Mouse (Mus musculus): ENCODE data around the gene Cbr4.

DNA sequence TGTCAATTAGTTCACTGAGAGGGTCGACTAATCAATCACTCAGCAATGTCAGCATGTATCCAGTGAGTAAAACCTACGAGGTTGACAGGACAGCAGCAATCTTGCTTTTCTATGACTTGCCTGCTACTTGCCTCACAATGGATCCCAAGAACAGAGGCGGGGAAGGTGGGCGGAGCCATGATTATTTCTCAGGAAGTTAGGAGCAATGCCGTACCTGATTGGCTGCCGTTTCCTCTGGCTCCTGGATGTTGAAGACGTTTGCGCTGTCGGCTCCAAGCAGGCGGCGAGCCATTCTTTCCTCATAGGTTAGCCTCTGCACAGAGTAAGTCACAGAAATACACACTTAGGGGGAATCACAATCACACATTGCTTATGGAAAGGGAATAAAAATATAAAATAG lies 47.9 kb downstream of the Cbr4 start:
- no peak for TF ChIP-seq CTCF (IDR thresholded peaks at IDR 0.05; ENCODE audit: insufficient read depth, low read length)
- no peak for TF ChIP-seq POLR2A (IDR thresholded peaks at IDR 0.05; ENCODE audit: borderline replicate concordance, extremely low read depth, low read depth, low read length)
